Mouse (Mus musculus) small intestine, adult 2 months (tissue): Measurements from ENCODE around the gene Mllt10. TPM values are rescaled to one million over a fixed set of nuclear protein-coding genes. Genes with fewer than 3 reads are reported as not detected.

Experiments
- H3K27ac ChIP-seq: fragments of 200-500 bp; 2 replicates; pipeline ENCODE4 v1.5.1; 2012; ENCODE audit warnings: low read depth, low read length, control low read depth, inconsistent platforms; ENCODE audit not compliant: insufficient read depth
- H3K27me3 ChIP-seq: fragments of 200-500 bp; 2 replicates; pipeline ENCODE4 v1.6.1; 2012; ENCODE audit warnings: mild to moderate bottlenecking, moderate library complexity, low read length, inconsistent platforms; ENCODE audit not compliant: control insufficient read depth, insufficient read depth
- H3K36me3 ChIP-seq: fragments of 200-500 bp; 2 replicates; pipeline ENCODE4 v1.6.1; 2012; ENCODE audit warnings: mild to moderate bottlenecking, low read length, control low read depth, inconsistent platforms; ENCODE audit not compliant: control insufficient read depth, insufficient read depth
- H3K4me1 ChIP-seq: fragments of 200-500 bp; 2 replicates; pipeline ENCODE4 v1.6.1; 2012; ENCODE audit warnings: low read length, inconsistent platforms, mixed read lengths; ENCODE audit not compliant: control insufficient read depth, insufficient read depth, insufficient read length
- H3K4me3 ChIP-seq: fragments of 200-500 bp; 2 replicates; pipeline ENCODE4 v1.5.1; 2012; ENCODE audit warnings: low read depth, mild to moderate bottlenecking, control low read depth, inconsistent platforms, low read length, moderate library complexity
- CTCF ChIP-seq: fragments of 200-500 bp; IDR thresholded peaks from 2 replicates; pipeline ENCODE4 v1.5.1; 2012; ENCODE audit warnings: low read depth, mild to moderate bottlenecking, control low read depth, inconsistent platforms, low read length, moderate library complexity, mixed read lengths; ENCODE audit not compliant: insufficient replicate concordance, insufficient read length; ENCODE audit errors: extremely low read depth
- POLR2A ChIP-seq: fragments of 200-500 bp; IDR thresholded peaks from 2 replicates; pipeline ENCODE4 v1.6.1; 2012; ENCODE audit warnings: low read depth, mild to moderate bottlenecking, control low read depth, inconsistent platforms, low read length, moderate library complexity
- WGBS: fragments of 180-500 bp; shearing (Covaris S2); methylation state at CpG from one replicate; pipeline ENCODE4 v1.1.7; 2018; 5-methylcytosine and 5-hydroxymethylcytosine counted together
- polyA plus RNA-seq: library from polyadenylated mRNA; depleted of rRNA; stranded (reverse); fragments of >200 nt; gene quantifications from 2 replicates; pipeline ENCODE4 v1.2.3, GENCODE M21; 2012

Gene Mllt10
- polyA plus RNA-seq, 1 experiment: 22.4 TPM

DNA sequence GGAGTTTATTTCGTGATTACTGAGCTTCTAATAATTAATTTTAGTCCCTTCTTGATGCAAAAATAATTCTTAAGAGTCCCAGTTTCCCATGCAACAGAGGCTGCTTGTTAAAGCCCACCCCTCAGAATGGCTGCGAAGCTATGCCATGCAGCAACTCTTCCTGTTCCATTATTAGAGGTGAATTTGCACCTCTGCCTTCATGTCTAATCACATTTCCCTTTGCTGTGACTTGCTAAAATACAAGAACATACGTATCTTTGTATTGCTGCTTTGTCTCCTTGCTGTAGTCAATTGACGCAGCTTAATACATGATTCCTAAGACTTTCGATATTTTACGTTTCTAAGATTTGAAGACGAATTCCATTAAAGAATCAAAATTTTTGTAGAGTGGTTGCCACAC, 25.4 kb upstream of the Mllt10 start:
- Histone ChIP-seq H3K4me1 (peaks cover 14% of the 10 kb centered on the region), H3K27me3 (peaks cover 39% of the 10 kb centered on the region), H3K27ac (no peak overlapping the region), H3K36me3 (no peaks in the 10 kb centered on the region), H3K4me3 (no peak overlapping the region)
- no peak for TF ChIP-seq CTCF
- no peak for TF ChIP-seq POLR2A
- WGBS: 95% methylated on average over 7 of the region's 7 CpGs

DNA sequence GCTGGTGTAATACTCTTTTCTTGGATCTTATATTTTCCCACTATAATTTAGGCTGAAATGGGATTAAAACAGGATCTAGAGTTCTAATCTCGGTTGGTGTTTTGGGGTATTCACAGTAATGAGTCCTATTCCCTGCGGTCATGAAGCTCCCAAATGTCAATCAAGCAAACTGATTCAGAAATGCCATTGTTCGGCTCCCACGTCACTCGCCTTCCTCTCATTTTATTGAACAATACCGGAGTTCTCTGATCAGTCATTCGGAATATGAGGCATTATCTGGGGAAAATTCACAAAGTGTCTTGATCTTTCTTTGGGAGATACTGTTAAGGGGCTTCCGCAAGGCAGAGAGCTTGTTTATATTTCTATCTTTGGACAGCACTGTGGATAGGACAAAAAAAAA, 24.5 kb upstream of the Mllt10 start:
- Histone ChIP-seq H3K36me3 (no peaks in the 10 kb centered on the region), H3K4me3 (no peak overlapping the region), H3K27me3 (peaks cover 37% of the 10 kb centered on the region), H3K27ac (no peak overlapping the region), H3K4me1 (peaks cover 14% of the 10 kb centered on the region)
- TF ChIP-seq CTCF: no peak
- TF ChIP-seq POLR2A: no peak
- 89% methylated on average over 8 of the region's 8 CpGs for WGBS

DNA sequence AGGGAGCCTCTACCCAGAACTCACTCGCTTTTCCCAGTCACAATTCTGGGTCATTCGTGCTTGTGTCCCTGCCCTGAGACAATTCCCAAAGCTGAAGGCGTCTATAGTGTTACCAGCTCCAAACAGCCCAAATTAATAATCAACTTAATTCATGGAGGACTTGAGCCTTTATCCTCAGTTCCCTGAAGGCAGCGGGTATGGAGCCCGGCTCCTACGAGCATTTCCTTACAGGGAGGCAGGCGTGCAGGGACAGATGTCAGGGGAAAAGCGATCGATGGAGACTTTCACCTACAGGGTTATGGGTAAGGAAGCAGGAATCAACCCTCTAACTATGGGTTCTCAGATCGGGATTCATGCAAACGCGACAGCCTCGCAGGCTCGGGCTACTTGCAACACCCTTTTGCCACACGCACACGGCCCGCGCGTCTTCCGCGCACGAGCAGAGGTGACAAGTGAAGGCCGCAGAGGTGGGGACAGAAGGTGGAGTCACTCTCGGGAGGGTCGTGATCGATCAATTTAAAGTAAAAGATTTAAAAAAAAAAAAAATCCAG, 23.7 kb upstream of the Mllt10 start:
- H3K4me3 ChIP-seq: peak overlapping the region; percentile 37
- no peaks in the 10 kb centered on the region for H3K36me3 ChIP-seq
- no peak overlapping the region for H3K27ac ChIP-seq
- H3K4me1 ChIP-seq: peaks cover 11% of the 10 kb centered on the region
- no peak for TF ChIP-seq CTCF
- TF ChIP-seq POLR2A: no peak
- H3K27me3 ChIP-seq: peaks cover 29% of the 10 kb centered on the region
- WGBS: 22% methylated on average over 26 of the region's 26 CpGs

DNA sequence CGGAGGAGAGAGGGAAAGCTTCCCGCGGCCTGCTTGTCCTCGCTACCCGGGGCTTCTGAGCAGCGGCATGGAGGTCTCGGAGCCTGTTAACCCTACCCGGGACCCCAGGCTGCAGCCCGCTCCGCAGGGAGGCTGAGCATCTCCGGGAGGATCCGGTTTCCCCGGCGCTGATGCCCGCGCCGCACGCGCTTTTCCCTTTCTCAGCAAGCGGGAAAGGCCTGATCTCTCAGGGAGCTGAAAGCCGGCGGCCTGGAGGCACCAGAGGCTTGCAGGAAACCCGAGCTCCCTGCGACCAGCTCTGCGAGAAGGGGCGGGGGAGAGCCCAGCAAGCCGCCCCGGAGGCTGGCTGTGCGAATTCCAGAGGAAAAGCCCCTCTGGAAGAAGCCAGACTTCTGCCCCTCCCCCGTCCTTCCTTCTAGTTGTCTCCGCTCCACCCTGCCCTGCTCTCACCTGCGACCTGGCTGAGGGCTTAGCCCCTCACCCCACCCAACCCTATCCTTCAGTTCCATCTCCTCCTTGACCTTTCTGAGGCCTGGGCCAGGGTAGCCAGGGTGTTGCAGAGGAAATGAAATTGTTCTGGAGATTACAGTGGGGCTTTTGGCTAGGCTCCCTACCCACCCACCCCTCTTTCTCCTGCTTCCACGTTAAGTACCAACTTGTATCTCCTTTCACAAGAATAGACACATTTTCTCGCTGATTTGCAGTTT, 23.1 kb upstream of the Mllt10 start:
- 11% methylated on average over 34 of the region's 34 CpGs for WGBS
- Histone ChIP-seq H3K27ac (no peak overlapping the region), H3K36me3 (no peaks in the 10 kb centered on the region), H3K27me3 (peaks cover 24% of the 10 kb centered on the region), H3K4me1 (peaks cover 7% of the 10 kb centered on the region), H3K4me3 (peak overlapping the region; percentile 37)
- no peak for TF ChIP-seq CTCF
- TF ChIP-seq POLR2A: no peak

DNA sequence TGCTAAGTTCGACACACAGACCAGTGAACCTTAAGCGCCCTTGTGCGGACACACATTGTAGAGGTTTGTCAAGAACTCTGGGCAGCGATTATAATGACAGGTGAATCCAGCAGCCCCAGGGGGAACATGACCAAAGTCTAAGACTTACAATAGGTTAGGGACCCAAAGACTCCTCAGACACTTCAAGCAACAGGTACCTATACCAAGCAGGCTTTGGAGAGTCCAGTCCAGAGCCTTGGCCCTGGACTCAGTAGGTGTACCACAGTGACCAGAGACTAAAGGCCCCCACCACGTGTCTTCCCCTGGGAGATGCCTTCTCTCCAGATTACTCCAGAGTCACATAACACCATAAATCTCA, 22.5 kb upstream of the Mllt10 start:
- no peak overlapping the region for H3K4me3 ChIP-seq
- 90% methylated on average over 5 of the region's 5 CpGs for WGBS
- H3K4me1 ChIP-seq: peaks cover 5% of the 10 kb centered on the region
- H3K27ac ChIP-seq: no peak overlapping the region
- peaks cover 24% of the 10 kb centered on the region for H3K27me3 ChIP-seq
- no peaks in the 10 kb centered on the region for H3K36me3 ChIP-seq
- TF ChIP-seq CTCF (no peak), POLR2A (no peak)

DNA sequence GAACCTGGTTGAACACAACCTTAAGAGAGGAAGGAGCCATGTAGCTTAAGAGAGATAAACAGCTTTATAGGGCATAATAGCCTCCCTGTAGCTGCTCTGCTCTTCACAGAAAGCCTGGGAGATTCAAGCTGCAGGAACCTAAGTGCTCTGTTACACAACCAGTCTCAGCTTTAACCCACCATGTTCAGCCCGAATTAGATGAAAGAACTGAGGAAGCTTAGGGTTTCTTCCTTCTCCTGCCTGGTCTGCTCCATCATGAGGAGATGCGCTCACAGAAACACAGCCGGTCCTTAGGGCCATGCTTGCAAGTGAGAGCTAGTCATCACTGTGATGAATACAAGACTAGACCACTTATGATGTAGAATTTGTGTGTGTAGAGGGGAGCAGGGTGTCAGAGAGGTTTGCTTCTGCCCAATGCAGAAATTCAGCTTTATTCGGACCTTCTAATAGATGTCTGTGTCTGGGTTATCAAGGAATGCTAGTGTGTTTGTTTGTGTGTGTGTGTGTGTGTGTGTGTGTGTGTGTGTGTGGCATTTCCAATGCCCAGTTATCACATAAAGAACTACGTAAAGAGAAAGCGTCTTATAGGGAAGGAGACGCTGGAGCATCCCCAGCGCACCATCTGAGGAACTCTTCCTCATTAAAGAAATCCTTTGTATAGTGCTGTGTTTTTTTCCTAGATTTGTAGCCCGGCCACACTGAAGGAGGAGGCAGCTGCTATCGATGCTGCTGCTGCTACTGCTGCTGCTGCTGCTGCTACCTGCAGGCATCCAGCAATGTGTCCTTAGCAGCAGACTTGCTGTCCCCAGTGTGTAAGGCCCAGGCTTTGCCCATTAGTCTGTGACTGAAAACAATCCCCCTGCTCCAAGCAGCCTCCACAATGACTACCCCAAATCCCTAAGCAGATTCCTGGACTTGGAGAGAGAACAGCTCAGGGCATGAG, 21.6 kb upstream of the Mllt10 start:
- Histone ChIP-seq H3K4me1 (peaks cover 3% of the 10 kb centered on the region), H3K4me3 (no peak overlapping the region), H3K27ac (no peak overlapping the region), H3K36me3 (no peaks in the 10 kb centered on the region), H3K27me3 (peaks cover 24% of the 10 kb centered on the region)
- TF ChIP-seq POLR2A: no peak
- no peak for TF ChIP-seq CTCF
- 89% methylated on average over 10 of the region's 10 CpGs for WGBS
